11 mouse cellular contexts compared by ENCODE assay signal in the genomic region with DNA sequence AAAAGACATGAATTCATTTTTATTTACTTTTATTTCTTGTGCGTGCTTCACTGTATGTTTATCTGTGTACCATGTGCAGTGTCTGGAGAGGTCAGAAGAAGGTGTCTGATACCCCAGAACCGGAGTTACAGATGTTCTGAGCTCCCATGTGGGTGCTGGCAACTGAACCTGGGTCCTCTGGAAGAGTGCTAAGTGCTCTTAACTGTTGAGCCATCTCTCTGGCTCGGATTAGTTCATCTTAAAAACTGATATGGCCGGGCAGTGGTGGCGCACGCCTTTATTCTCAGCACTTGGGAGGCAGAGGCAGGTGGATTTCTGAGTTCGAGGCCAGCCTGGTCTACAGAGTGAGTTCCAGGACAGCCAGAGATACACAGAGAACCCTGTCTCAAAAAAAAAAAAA.
"Had no signal": no experiment of that assay in that cellular context is flagged by ENCODE, and none has a peak within 500 bp of the region (broad histone marks: within the 10 kb centered on the region; RNA-seq: fewer than 3 reads in every experiment).

No protein-coding gene starts in this region.

- H3K36me3 ChIP-seq: liver, embryonic 15.5 days; midbrain, embryonic 15.5 days had no signal

- DNase-seq: right cerebral cortex, postnatal 14 days; thymus, adult 2 months; thymus, postnatal 25 days had no signal

- H3K4me2 ChIP-seq: liver, embryonic 11.5 days; liver, embryonic 15.5 days; midbrain, embryonic 11.5 days; midbrain, embryonic 15.5 days had no signal

- H3K27me3 ChIP-seq: liver, embryonic 15.5 days; megakaryocyte, embryonic 14.5 days; midbrain, embryonic 15.5 days; stomach, embryonic 15.5 days had no signal

- ATAC-seq: midbrain, embryonic 15.5 days had no signal

- H3K9me3 ChIP-seq: liver, embryonic 15.5 days; megakaryocyte, embryonic 14.5 days; midbrain, embryonic 15.5 days; stomach, embryonic 15.5 days had no signal

- H3K9ac ChIP-seq: liver, embryonic 15.5 days; lung, embryonic 14.5 days; midbrain, embryonic 15.5 days; stomach, embryonic 15.5 days had no signal

- H3K4me3 ChIP-seq: liver, embryonic 15.5 days; megakaryocyte, embryonic 14.5 days; midbrain, embryonic 15.5 days; stomach, embryonic 15.5 days had no signal

- H3K27ac ChIP-seq: liver, embryonic 15.5 days; macrophage; midbrain, embryonic 15.5 days had no signal
